Mouse (Mus musculus) CH12.LX (cell line): ENCODE data around the gene Foxa3.

Experiments
- BHLHE40 ChIP-seq: IDR thresholded peaks from 2 replicates; pipeline ENCODE4 v1.6.1; 2011; ENCODE audit warnings: mild to moderate bottlenecking, low read depth, low read length, improper control_type of control experiment
- CTCF ChIP-seq, 2 experiments: IDR thresholded peaks in 1 of 2; conservative IDR thresholded peaks in 1 of 2; 2 replicates each; pipeline ENCODE4 v1.5.1; 2011 to 2012; ENCODE audit warnings: low read depth in 2 of 2, low read length in 2 of 2, improper control_type of control experiment in 1 of 2, inconsistent platforms in 1 of 2, mild to moderate bottlenecking in 1 of 2, moderate library complexity in 1 of 2
- ELF1 ChIP-seq: IDR thresholded peaks from 2 replicates; pipeline ENCODE4 v1.6.1; 2014; ENCODE audit warnings: low read depth, mild to moderate bottlenecking, inconsistent platforms, low read length, improper control_type of control experiment
- MAFK ChIP-seq: IDR thresholded peaks from 2 replicates; pipeline ENCODE4 v1.6.1; 2011; ENCODE audit warnings: low read length, improper control_type of control experiment; ENCODE audit not compliant: insufficient replicate concordance
- MAX ChIP-seq: IDR thresholded peaks from 2 replicates; pipeline ENCODE4 v1.6.1; 2011; ENCODE audit warnings: low read length, improper control_type of control experiment
- MXI1 ChIP-seq: IDR thresholded peaks from 2 replicates; pipeline ENCODE4 v1.6.1; 2011; ENCODE audit warnings: mild to moderate bottlenecking, low read depth, low read length, improper control_type of control experiment
- NRF1 ChIP-seq: IDR thresholded peaks from 2 replicates; pipeline ENCODE4 v1.6.1; 2014; ENCODE audit warnings: low read depth, mild to moderate bottlenecking, inconsistent platforms, low read length, improper control_type of control experiment, moderate library complexity
- POLR2A ChIP-seq: IDR thresholded peaks from 2 replicates; pipeline ENCODE4 v1.6.1; 2011; ENCODE audit warnings: low read depth, mild to moderate bottlenecking, improper control_type of control experiment, low read length
- SIN3A ChIP-seq: IDR thresholded peaks from 2 replicates; pipeline ENCODE4 v1.6.1; 2012; ENCODE audit warnings: low read length, improper control_type of control experiment, inconsistent platforms
- TCF12 ChIP-seq: IDR thresholded peaks from 2 replicates; pipeline ENCODE4 v1.6.1; 2014; ENCODE audit warnings: low read depth, mild to moderate bottlenecking, inconsistent platforms, low read length, improper control_type of control experiment

DNA sequence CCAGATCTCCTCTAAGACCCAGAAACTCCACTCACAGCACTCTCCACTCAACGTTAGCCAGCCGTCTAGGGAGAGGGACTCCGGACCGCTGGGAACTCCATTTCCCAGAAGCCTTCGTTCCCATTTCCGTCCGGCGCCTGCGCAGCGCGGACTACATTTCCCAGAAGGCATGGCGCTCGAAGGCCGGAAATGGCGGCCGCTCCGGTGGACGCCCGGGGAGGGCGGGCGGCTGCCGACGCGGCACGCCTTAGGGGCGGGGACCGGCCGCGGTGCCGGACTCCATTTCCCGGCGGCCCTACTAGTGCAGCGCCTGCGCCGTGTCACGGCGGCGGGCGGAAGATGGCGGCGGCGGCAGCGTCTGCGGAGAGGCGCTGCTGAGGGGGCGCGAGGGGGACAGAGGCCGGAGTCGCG is 763 bp upstream of the Foxa3 start, which contains the start of gene Sympk:
- TF ChIP-seq CTCF (conservative IDR thresholded peaks at IDR 0.05 in 1 of 2, IDR thresholded peaks at IDR 0.05 in 1 of 2; ENCODE audit: low read depth in 2 of 2, low read length in 2 of 2) (no peak), BHLHE40 (peak; percentile 36; the same call in 1 of the 2 replicates), MAX (no peak), POLR2A (peak; percentile 82), MXI1 (no peak), TCF12 (peak; percentile 68), ELF1 (peak; percentile 96), NRF1 (peak; percentile 89), MAFK (no peak), SIN3A (no peak)
